Mouse (Mus musculus): ENCODE measurements around the gene Pcbp1. TPM values are rescaled to one million over a fixed set of nuclear protein-coding genes. Genes with fewer than 3 reads are reported as not detected.

Pcbp1 gene
- polyA plus RNA-seq, 1 experiment from 2014 or later = 454 TPM

Small RNA genes lying within 50 kb of the gene (microRNA-seq; reads per million reads assigned to microRNA genes)
- gene Gm22184 = not detected

Other genes starting within 250 kb of the Pcbp1 start
- gene Fam136a, start 160.7 kb downstream of the Pcbp1 start, polyA plus RNA-seq (2015; fragmentation: Nextera tagmentation; extraction: Ambion mirVana) = 133 and 136 TPM in 2 replicates
- 660 and 699 TPM in 2 replicates for gene Snrpg, start 155.0 kb downstream of the Pcbp1 start, polyA plus RNA-seq (2015; fragmentation: Nextera tagmentation; extraction: Ambion mirVana)
- 85.9 and 86.3 TPM in 2 replicates for gene Pcyox1, start 129.2 kb downstream of the Pcbp1 start, polyA plus RNA-seq (2015; fragmentation: Nextera tagmentation; extraction: Ambion mirVana)
- 286 and 293 TPM in 2 replicates for gene Tia1, start 122.1 kb downstream of the Pcbp1 start, polyA plus RNA-seq (2015; fragmentation: Nextera tagmentation; extraction: Ambion mirVana)
- gene Gm44790, start 99.7 kb downstream of the Pcbp1 start, polyA plus RNA-seq (2015; fragmentation: Nextera tagmentation; extraction: Ambion mirVana) = 1.3 TPM in 1 of 2 replicates, not detected in the other
- 25.2 and 25.4 TPM in 2 replicates for gene C87436, start 87.9 kb downstream of the Pcbp1 start, polyA plus RNA-seq (2015; fragmentation: Nextera tagmentation; extraction: Ambion mirVana)
- 3.8 and 4.6 TPM in 2 replicates for gene Asprv1, start 101.8 kb upstream of the Pcbp1 start, polyA plus RNA-seq (2015; fragmentation: Nextera tagmentation; extraction: Ambion mirVana)
- 13.4 and 13.8 TPM in 2 replicates for gene Mxd1, start 142.8 kb upstream of the Pcbp1 start, polyA plus RNA-seq (2015; fragmentation: Nextera tagmentation; extraction: Ambion mirVana)
- 124 and 137 TPM in 2 replicates for gene Snrnp27, start 158.2 kb upstream of the Pcbp1 start, polyA plus RNA-seq (2015; fragmentation: Nextera tagmentation; extraction: Ambion mirVana)
- 40.0 and 41.5 TPM in 2 replicates for gene Gmcl1, start 207.1 kb upstream of the Pcbp1 start, polyA plus RNA-seq (2015; fragmentation: Nextera tagmentation; extraction: Ambion mirVana)

Measured in limb, embryonic 13.5 days (tissue).